Mouse (Mus musculus): ENCODE data around the gene Olfr676. TPM values are rescaled to one million over a fixed set of nuclear protein-coding genes. Genes with fewer than 3 reads are reported as not detected.

The Olfr676 gene
- polyA plus RNA-seq, 1 experiment from 2014 or later = not detected

Other genes with a start within 250 kb of the Olfr676 start
- not detected in 2 replicates for gene Usp17lb, start 190.1 kb upstream of the Olfr676 start, polyA plus RNA-seq (2014; fragmentation: Nextera tagmentation; extraction: Ambion mirVana)
- not detected in 2 replicates for gene Usp17la, start 175.7 kb upstream of the Olfr676 start, polyA plus RNA-seq (2014; fragmentation: Nextera tagmentation; extraction: Ambion mirVana)
- not detected in 2 replicates for gene Olfr665, start 154.7 kb upstream of the Olfr676 start, polyA plus RNA-seq (2014; fragmentation: Nextera tagmentation; extraction: Ambion mirVana)
- gene Olfr666, start 136.7 kb upstream of the Olfr676 start, polyA plus RNA-seq (2014; fragmentation: Nextera tagmentation; extraction: Ambion mirVana) = 0.08 TPM in 1 of 2 replicates, not detected in the other
- gene Olfr667, start 111.2 kb upstream of the Olfr676 start, polyA plus RNA-seq (2014; fragmentation: Nextera tagmentation; extraction: Ambion mirVana) = not detected in 2 replicates
- gene Olfr668, start 104.6 kb upstream of the Olfr676 start, polyA plus RNA-seq (2014; fragmentation: Nextera tagmentation; extraction: Ambion mirVana) = not detected in 2 replicates
- not detected in 2 replicates for gene Olfr669, start 98.5 kb upstream of the Olfr676 start, polyA plus RNA-seq (2014; fragmentation: Nextera tagmentation; extraction: Ambion mirVana)
- gene Olfr670, start 70.1 kb upstream of the Olfr676 start, polyA plus RNA-seq (2014; fragmentation: Nextera tagmentation; extraction: Ambion mirVana) = not detected in 2 replicates
- not detected in 2 replicates for gene Olfr671, start 53.6 kb upstream of the Olfr676 start, polyA plus RNA-seq (2014; fragmentation: Nextera tagmentation; extraction: Ambion mirVana)
- gene Olfr672, start 30.7 kb upstream of the Olfr676 start, polyA plus RNA-seq (2014; fragmentation: Nextera tagmentation; extraction: Ambion mirVana) = 0.22 and 0.36 TPM in 2 replicates
- gene Olfr675, start 4.2 kb upstream of the Olfr676 start, polyA plus RNA-seq (2014; fragmentation: Nextera tagmentation; extraction: Ambion mirVana) = not detected in 2 replicates
- not detected in 2 replicates for gene Olfr677, start 18.7 kb downstream of the Olfr676 start, polyA plus RNA-seq (2014; fragmentation: Nextera tagmentation; extraction: Ambion mirVana)
- not detected in 2 replicates for gene Olfr678, start 31.8 kb downstream of the Olfr676 start, polyA plus RNA-seq (2014; fragmentation: Nextera tagmentation; extraction: Ambion mirVana)
- 0.06 TPM in 1 of 2 replicates, not detected in the other for gene Olfr679, start 48.5 kb downstream of the Olfr676 start, polyA plus RNA-seq (2014; fragmentation: Nextera tagmentation; extraction: Ambion mirVana)
- not detected in 2 replicates for gene Olfr680-ps1, start 60.1 kb downstream of the Olfr676 start, polyA plus RNA-seq (2014; fragmentation: Nextera tagmentation; extraction: Ambion mirVana)
- gene Olfr681, start 84.1 kb downstream of the Olfr676 start, polyA plus RNA-seq (2014; fragmentation: Nextera tagmentation; extraction: Ambion mirVana) = 0.18 TPM in 1 of 2 replicates, not detected in the other
- gene Olfr683, start 114.3 kb downstream of the Olfr676 start, polyA plus RNA-seq (2014; fragmentation: Nextera tagmentation; extraction: Ambion mirVana) = not detected in 2 replicates
- not detected in 2 replicates for gene Olfr684, start 131.0 kb downstream of the Olfr676 start, polyA plus RNA-seq (2014; fragmentation: Nextera tagmentation; extraction: Ambion mirVana)
- 0.10 and 0.31 TPM in 2 replicates for gene Olfr685, start 153.3 kb downstream of the Olfr676 start, polyA plus RNA-seq (2014; fragmentation: Nextera tagmentation; extraction: Ambion mirVana)
- not detected in 2 replicates for gene Olfr686, start 174.8 kb downstream of the Olfr676 start, polyA plus RNA-seq (2014; fragmentation: Nextera tagmentation; extraction: Ambion mirVana)